Mouse (Mus musculus): ENCODE results near the gene Rspo3.

Gene Rspo3

GRCm38 (mm10) chr10:29535546-29536260 lies at the start of gene Rspo3:
TSS of gene Rspo3 (minus strand) at chr10:29535867.
- DNase-seq (ENCODE audit: low read depth, low spot score) = no peak

GRCm38 (mm10) chr10:29581940-29582339 lies 46.3 kb upstream of the Rspo3 start:
- DNase-seq (ENCODE audit: low read depth, low spot score) = no peak

GRCm38 (mm10) chr10:29581476-29581875 lies 45.8 kb upstream of the Rspo3 start:
- no peak for DNase-seq (ENCODE audit: low read depth, low spot score)

GRCm38 (mm10) chr10:29555983-29556382 lies 20.3 kb upstream of the Rspo3 start:
- DNase-seq (ENCODE audit: low read depth, low spot score) = no peak

GRCm38 (mm10) chr10:29554365-29554764 lies 18.7 kb upstream of the Rspo3 start:
- no peak for DNase-seq (ENCODE audit: low read depth, low spot score)

GRCm38 (mm10) chr10:29542982-29543381 lies 7.3 kb upstream of the Rspo3 start:
- DNase-seq (ENCODE audit: low read depth, low spot score) = no peak

GRCm38 (mm10) chr10:29539516-29539915 lies 3.8 kb upstream of the Rspo3 start:
- no peak for DNase-seq (ENCODE audit: low read depth, low spot score)

GRCm38 (mm10) chr10:29538791-29539190 lies 3.1 kb upstream of the Rspo3 start:
- DNase-seq (ENCODE audit: low read depth, low spot score) = no peak

GRCm38 (mm10) chr10:29534830-29535227 lies 838 bp downstream of the Rspo3 start:
- no peak for DNase-seq (ENCODE audit: low read depth, low spot score)

- no peak for DNase-seq (ENCODE audit: low read depth, low spot score)
Measured at GRCm38 (mm10) chr10:29533846-29534829, 1.5 kb downstream of the Rspo3 start.

GRCm38 (mm10) chr10:29532821-29533715 lies 2.6 kb downstream of the Rspo3 start:
- no peak for DNase-seq (ENCODE audit: low read depth, low spot score)

- DNase-seq (ENCODE audit: low read depth, low spot score) = no peak
Measured at GRCm38 (mm10) chr10:29513563-29513962, 22.1 kb downstream of the Rspo3 start.

- no peak for DNase-seq (ENCODE audit: low read depth, low spot score)
Measured at GRCm38 (mm10) chr10:29508167-29508566, 27.5 kb downstream of the Rspo3 start.

GRCm38 (mm10) chr10:29497205-29497822 lies 38.4 kb downstream of the Rspo3 start:
- DNase-seq (ENCODE audit: low read depth, low spot score) = no peak

GRCm38 (mm10) chr10:29493996-29494395 lies 41.7 kb downstream of the Rspo3 start:
- DNase-seq (ENCODE audit: low read depth, low spot score) = no peak

GRCm38 (mm10) chr10:29480945-29481344 lies 54.7 kb downstream of the Rspo3 start:
- DNase-seq (ENCODE audit: low read depth, low spot score) = no peak

- DNase-seq (ENCODE audit: low read depth, low spot score) = no peak
Measured at GRCm38 (mm10) chr10:29479401-29479800, 56.3 kb downstream of the Rspo3 start.

GRCm38 (mm10) chr10:29470454-29470853 lies 65.2 kb downstream of the Rspo3 start:
- DNase-seq (ENCODE audit: low read depth, low spot score) = no peak

- no peak for DNase-seq (ENCODE audit: low read depth, low spot score)
Measured at GRCm38 (mm10) chr10:29460100-29460499, 75.6 kb downstream of the Rspo3 start.

GRCm38 (mm10) chr10:29459632-29460031 lies 76.0 kb downstream of the Rspo3 start:
- DNase-seq (ENCODE audit: low read depth, low spot score) = no peak

- DNase-seq (ENCODE audit: low read depth, low spot score) = no peak
Measured at GRCm38 (mm10) chr10:29445076-29445475, 90.6 kb downstream of the Rspo3 start.
